ENCODE assay signal across 24 mouse cellular contexts in genomic region chr12:8325245-8325942, GRCm38 (mm10). TPM values are rescaled to one million over a fixed set of nuclear protein-coding genes. Genes with fewer than 3 reads are reported as not detected.
DNase-seq lines count a peak whose midpoint lies in the region; ATAC-seq and TF ChIP-seq lines count a peak whose summit lies in the region.
"Had no signal": no experiment of that assay in that cellular context is flagged by ENCODE, and none has a peak within 500 bp of the region (broad histone marks: within the 10 kb centered on the region; RNA-seq: fewer than 3 reads in every experiment).

No protein-coding gene starts in this region.

- peaks cover 71% of the 10 kb centered on the region for H3K36me3 ChIP-seq in limb, embryonic 13.5 days
- H3K36me3 ChIP-seq in limb, embryonic 10.5 days, result peaks cover 66% of the 10 kb centered on the region
- peaks cover 8% of the 10 kb centered on the region; the same call in 1 of the 2 replicates for H3K36me3 ChIP-seq in stomach, postnatal 0 days (ENCODE audit: control insufficient read depth, insufficient read depth, low read length)

- intact Hi-C loops in heart, postnatal 25 days (cut with DNase I), result loop anchor here (5.0 to 10.0 kb wide), 2 partner anchors 62 to 309 kb away; no protein-coding TSS in a partner anchor

- no peaks in the 10 kb centered on the region for H3K27me3 ChIP-seq in cerebellum, adult 2 months (ENCODE audit: control insufficient read depth, insufficient read depth, low read length)
- H3K27me3 ChIP-seq in limb, embryonic 13.5 days, result no peaks in the 10 kb centered on the region
- H3K27me3 ChIP-seq in limb, embryonic 10.5 days (ENCODE audit: low read depth, poor library complexity, severe bottlenecking), result no peaks in the 10 kb centered on the region
- H3K27me3 ChIP-seq in stomach, postnatal 0 days (ENCODE audit: control insufficient read depth, insufficient read depth, low read length), result no peaks in the 10 kb centered on the region
- H3K27me3 ChIP-seq: hindbrain, embryonic 15.5 days; limb, embryonic 12.5 days; megakaryocyte, embryonic 14.5 days; midbrain, embryonic 15.5 days had no signal

- peak overlapping the region; percentile 54; the same call in 1 of the 2 replicates for H3K27ac ChIP-seq in cerebellum, adult 2 months (ENCODE audit: insufficient read depth, low read length)
- no peak overlapping the region for H3K27ac ChIP-seq in limb, embryonic 13.5 days
- H3K27ac ChIP-seq in limb, embryonic 10.5 days, result no peak overlapping the region; the same call in 1 of the 2 replicates
- H3K27ac ChIP-seq in stomach, postnatal 0 days (replicated peaks), result peak overlapping the region; percentile 46; the same call in 1 of the 2 replicates
- H3K27ac ChIP-seq: hindbrain, embryonic 15.5 days; limb, embryonic 12.5 days; liver, embryonic 14.5 days; midbrain, embryonic 15.5 days had no signal

- no peak overlapping the region for H3K4me2 ChIP-seq in limb, embryonic 13.5 days (replicated peaks)
- no peak overlapping the region for H3K4me2 ChIP-seq in stomach, postnatal 0 days (replicated peaks; ENCODE audit: low read depth)
- H3K4me2 ChIP-seq: heart, embryonic 11.5 days; hindbrain, embryonic 15.5 days; limb, embryonic 12.5 days; midbrain, embryonic 15.5 days had no signal

- WGBS in cerebellum, adult 2 months, result 51% methylated on average over 13 of the region's 13 CpGs
- WGBS in limb, embryonic 13.5 days, result 87% methylated on average over 13 of the region's 13 CpGs
- WGBS in limb, embryonic 10.5 days, result 95% methylated on average over 13 of the region's 13 CpGs
- WGBS in stomach, postnatal 0 days, result 84% methylated on average over 13 of the region's 13 CpGs

- no peak for TF ChIP-seq CTCF in cerebellum, adult 2 months (IDR thresholded peaks at IDR 0.05; ENCODE audit: borderline replicate concordance, insufficient read depth, low read depth, low read length)
- TF ChIP-seq CTCF in stomach, postnatal 0 days (IDR thresholded peaks at IDR 0.05; ENCODE audit: low read depth), result no peak

- H3K4me3 ChIP-seq in cerebellum, adult 2 months (replicated peaks; ENCODE audit: insufficient read depth, low read depth, low read length), result no peak overlapping the region
- H3K4me3 ChIP-seq in limb, embryonic 13.5 days, result no peak overlapping the region
- H3K4me3 ChIP-seq in limb, embryonic 10.5 days, result no peak overlapping the region
- no peak overlapping the region for H3K4me3 ChIP-seq in stomach, postnatal 0 days (ENCODE audit: low read depth, low read length)
- H3K4me3 ChIP-seq: erythroblast, embryonic 14.5 days; hindbrain, embryonic 15.5 days; limb, embryonic 12.5 days; megakaryocyte, embryonic 14.5 days; midbrain, embryonic 15.5 days had no signal

- H3K9me3 ChIP-seq in limb, embryonic 13.5 days, result no peaks in the 10 kb centered on the region
- H3K9me3 ChIP-seq in limb, embryonic 10.5 days (replicated peaks), result no peaks in the 10 kb centered on the region
- H3K9me3 ChIP-seq in stomach, postnatal 0 days (ENCODE audit: control insufficient read depth, low read length), result no peaks in the 10 kb centered on the region
- H3K9me3 ChIP-seq: hindbrain, embryonic 15.5 days; limb, embryonic 12.5 days; megakaryocyte, embryonic 14.5 days; midbrain, embryonic 15.5 days had no signal

- peak in 1 of 2 experiments; percentile 38 for DNase-seq in cerebellum, adult 2 months
- DNase-seq in cerebellum, adult 18-20 months, result no peak
- peak; percentile 52 to 62 for DNase-seq in heart, adult 18-20 months
- DNase-seq in heart, postnatal 25 days (ENCODE audit: low spot score), result no peak
- DNase-seq in limb, embryonic 10.5 days (ENCODE audit: low spot score), result no peak
- no peak for DNase-seq in stomach, postnatal 0 days (ENCODE audit: low spot score)
- DNase-seq: gastrocnemius, postnatal 14 days; heart, postnatal 14 days; kidney, postnatal 10 days; retina, postnatal 1 day; thymus, postnatal 36 days had no signal

- peaks cover 11% of the 10 kb centered on the region for H3K4me1 ChIP-seq in cerebellum, adult 2 months (ENCODE audit: control insufficient read depth, insufficient read depth, low read length)
- peaks cover 9% of the 10 kb centered on the region for H3K4me1 ChIP-seq in limb, embryonic 13.5 days
- peaks cover 7% of the 10 kb centered on the region; the same call in 1 of the 2 replicates for H3K4me1 ChIP-seq in limb, embryonic 10.5 days
- no peaks in the 10 kb centered on the region for H3K4me1 ChIP-seq in stomach, postnatal 0 days (replicated peaks; ENCODE audit: control insufficient read depth, insufficient read depth)
- H3K4me1 ChIP-seq: limb, embryonic 12.5 days had no signal

- no peak for ATAC-seq in limb, embryonic 13.5 days (ENCODE audit: low FRiP score, low read depth)
- no peak for ATAC-seq in stomach, postnatal 0 days (ENCODE audit: low FRiP score, low TSS enrichment)
- ATAC-seq in activated CD4-positive, CD25-positive, alpha-beta regulatory T cell, adult 4 months, result no peak
- ATAC-seq: intestine, embryonic 16.5 days had no signal

- H3K9ac ChIP-seq in limb, embryonic 13.5 days, result 0 out of 2 replicates have a peak overlapping the region, but pooled peaks have one; percentile 4
- no peak overlapping the region for H3K9ac ChIP-seq in stomach, postnatal 0 days (ENCODE audit: low read length)
- H3K9ac ChIP-seq: hindbrain, embryonic 15.5 days; limb, embryonic 12.5 days; liver, embryonic 14.5 days; midbrain, embryonic 15.5 days had no signal

- no peak for TF ChIP-seq POLR2A in cerebellum, adult 2 months (IDR thresholded peaks at IDR 0.05; ENCODE audit: borderline replicate concordance, insufficient read depth, low read length)

- no peak for TF ChIP-seq EP300 in stomach, postnatal 0 days (optimal IDR thresholded peaks at IDR 0.05)

RNA-seq across cellular contexts. Expression of gene Hs1bp3, which starts 12.2 kb away (rescaled TPM):
- 14.7 and 15.8 TPM in 2 replicates for polyA plus RNA-seq in cerebellum, adult 2 months (2012; rRNA removed)
- total RNA-seq in heart, adult 18-20 months (2021), result 10 to 100 TPM; 13.8 to 15.6 TPM
- total RNA-seq in heart, postnatal 25 days (2021), result 10 to 100 TPM; 11.9 to 14.1 TPM
- 19.4 and 21.4 TPM in 2 replicates for polyA plus RNA-seq in limb, embryonic 13.5 days (2015; fragmentation: Nextera tagmentation; extraction: Ambion mirVana)
- 18.4 and 19.5 TPM in 2 replicates for polyA plus RNA-seq in limb, embryonic 10.5 days (2016; fragmentation: Nextera tagmentation; extraction: Ambion mirVana)
- 7.0 and 7.7 TPM in 2 replicates for polyA plus RNA-seq in stomach, postnatal 0 days (2015; fragmentation: Nextera tagmentation; extraction: Ambion mirVana)
- 1 to 10 TPM; 3.3 TPM for polyA plus RNA-seq in activated CD4-positive, CD25-positive, alpha-beta regulatory T cell, adult 4 months (2017; shearing (Covaris generic))

RNA-seq across cellular contexts. Expression of gene Gdf7, which starts 23.6 kb away (rescaled TPM):
- 0.07 and 0.44 TPM in 2 replicates for polyA plus RNA-seq in cerebellum, adult 2 months (2012; rRNA removed)
- total RNA-seq in heart, adult 18-20 months (2021), result under 1 TPM; 0.17 to 0.26 TPM
- total RNA-seq in heart, postnatal 25 days (2021), result under 1 TPM; 0.23 to 0.53 TPM
- polyA plus RNA-seq in limb, embryonic 13.5 days (2015; fragmentation: Nextera tagmentation; extraction: Ambion mirVana), result 0.20 TPM in 1 of 2 replicates, not detected in the other
- polyA plus RNA-seq in limb, embryonic 10.5 days (2016; fragmentation: Nextera tagmentation; extraction: Ambion mirVana), result 0.13 and 0.14 TPM in 2 replicates
- polyA plus RNA-seq in stomach, postnatal 0 days (2015; fragmentation: Nextera tagmentation; extraction: Ambion mirVana), result 0.06 TPM in 1 of 2 replicates, not detected in the other
- polyA plus RNA-seq in activated CD4-positive, CD25-positive, alpha-beta regulatory T cell, adult 4 months (2017; shearing (Covaris generic)), result not detected
- total RNA-seq: adrenal gland, postnatal 14 days; gastrocnemius, postnatal 14 days; neutrophil, adult 5-6 weeks had no signal
- polyA plus RNA-seq: erythroblast, embryonic 14.5 days; intestine, embryonic 16.5 days; liver, embryonic 14.5 days; lung, embryonic 16.5 days had no signal

Comparison
In these comparisons a context has a peak if more than half of its experiments do, and no peak if none do; other contexts are left out.
1. DNase-seq: peak in heart, adult 18-20 months (2 of 2); none in cerebellum, adult 18-20 months (0 of 2), heart, postnatal 25 days (single experiment), limb, embryonic 10.5 days (single experiment) and stomach, postnatal 0 days (single experiment).
2. H3K27ac ChIP-seq: peak in cerebellum, adult 2 months (single experiment) and stomach, postnatal 0 days (single experiment); none in limb, embryonic 13.5 days (single experiment) and limb, embryonic 10.5 days (single experiment).